Mouse (Mus musculus) layer of hippocampus, adult 8-10 months (tissue): ENCODE data around the gene Shisa5. TPM values are rescaled to one million over a fixed set of nuclear protein-coding genes. Genes with fewer than 3 reads are reported as not detected.

Experiments used
- DNase-seq, 2 experiments: peaks; one replicate each; pipeline ENCODE4 v3.0.0; 2022; ENCODE audit warnings: low spot score in 2 of 2
- total RNA-seq, 4 experiments: library from RNA; stranded (reverse); gene quantifications; 2 replicates each; pipeline ENCODE4 v1.2.4; 2022

Gene Shisa5
- total RNA-seq, 4 experiments from 2014 or later = 56.6 to 94.6 (median 77.2) TPM

- peak in 1 of 2 experiments; percentile 3 for DNase-seq
Observed at GRCm38 (mm10) chr9:109021428-109021827, 16.9 kb upstream of the Shisa5 start.

- peak; percentile 44 to 54 for DNase-seq
Observed at GRCm38 (mm10) chr9:109022866-109023685, 15.3 kb upstream of the Shisa5 start.

- DNase-seq = no peak
Observed at GRCm38 (mm10) chr9:109027521-109027920, 10.8 kb upstream of the Shisa5 start.

GRCm38 (mm10) chr9:109028421-109028820, 9.9 kb upstream of the Shisa5 start:
- DNase-seq = no peak

GRCm38 (mm10) chr9:109028919-109029318, 9.4 kb upstream of the Shisa5 start:
- no peak for DNase-seq

- DNase-seq = no peak
Observed at GRCm38 (mm10) chr9:109030312-109030711, 8.1 kb upstream of the Shisa5 start.

- DNase-seq = no peak
Observed at GRCm38 (mm10) chr9:109031001-109031400, 7.4 kb upstream of the Shisa5 start.

- no peak for DNase-seq
Observed at GRCm38 (mm10) chr9:109031686-109032085, 6.7 kb upstream of the Shisa5 start.

GRCm38 (mm10) chr9:109032435-109032834, 5.9 kb upstream of the Shisa5 start:
- DNase-seq = no peak

GRCm38 (mm10) chr9:109038901-109039364, 568 bp downstream of the Shisa5 start:
- DNase-seq = no peak

GRCm38 (mm10) chr9:109039681-109040080, 1.3 kb downstream of the Shisa5 start:
- DNase-seq = no peak

- DNase-seq = no peak
Observed at GRCm38 (mm10) chr9:109040216-109040615, 1.9 kb downstream of the Shisa5 start.

- DNase-seq = no peak
Observed at GRCm38 (mm10) chr9:109040906-109041305, 2.5 kb downstream of the Shisa5 start.

GRCm38 (mm10) chr9:109041351-109041750, 3.0 kb downstream of the Shisa5 start:
- DNase-seq = no peak

GRCm38 (mm10) chr9:109046306-109046705, 7.9 kb downstream of the Shisa5 start:
- DNase-seq = no peak

GRCm38 (mm10) chr9:109049316-109049715, 11.0 kb downstream of the Shisa5 start:
- DNase-seq = no peak

GRCm38 (mm10) chr9:109049996-109050673, 11.8 kb downstream of the Shisa5 start:
- DNase-seq = no peak

- no peak for DNase-seq
Observed at GRCm38 (mm10) chr9:109050674-109050997, 12.3 kb downstream of the Shisa5 start.

GRCm38 (mm10) chr9:109051011-109051501, 12.7 kb downstream of the Shisa5 start:
- DNase-seq = no peak

GRCm38 (mm10) chr9:109051651-109052489, 13.5 kb downstream of the Shisa5 start:
- no peak for DNase-seq

GRCm38 (mm10) chr9:109052490-109053260, 14.3 kb downstream of the Shisa5 start:
- no peak for DNase-seq
